Mouse (Mus musculus): ENCODE data around the gene Tex45. TPM values are rescaled to one million over a fixed set of nuclear protein-coding genes. Genes with fewer than 3 reads are reported as not detected.

The Tex45 gene
- total and polyA plus RNA-seq, 3 experiments: 0.11 TPM; not detected in 2

DNA sequence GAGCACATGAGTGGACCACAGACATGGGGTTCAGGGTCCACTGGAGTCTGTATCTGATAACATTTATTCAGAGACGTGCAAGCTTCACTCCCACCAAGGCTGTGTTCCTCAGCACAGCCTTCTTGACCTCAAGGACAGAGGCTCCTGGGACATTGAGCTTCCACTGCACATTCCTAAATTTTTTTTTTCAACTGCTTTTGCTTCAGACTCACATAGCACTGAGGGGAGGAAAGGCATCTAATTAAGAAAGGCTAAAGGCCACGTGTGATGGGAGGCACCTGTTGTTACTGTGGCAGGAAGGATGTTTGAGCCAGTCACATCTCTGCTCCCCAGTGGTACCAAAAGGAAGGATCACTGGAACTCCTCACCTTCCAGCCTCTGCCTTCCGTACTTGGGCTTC, 39.5 kb upstream of the Tex45 start:
- Histone ChIP-seq H3K4me3 (ENCODE audit: low read depth, low read length) (no peak overlapping the region), H3K36me3 (replicated peaks) (peaks cover 96% of the 10 kb centered on the region), H3K27me3 (ENCODE audit: insufficient read depth, low read length) (no peaks in the 10 kb centered on the region), H3K4me1 (ENCODE audit: insufficient read depth, low read depth, low read length) (peaks cover 33% of the 10 kb centered on the region), H3K9me3 (replicated peaks) (no peaks in the 10 kb centered on the region)
- DNase-seq (ENCODE audit: low spot score): no peak
- TF ChIP-seq GATA2 (IDR thresholded peaks at IDR 0.05; ENCODE audit: borderline replicate concordance, low read depth, low read length) (no peak), CTCF (IDR thresholded peaks at IDR 0.05; ENCODE audit: low read depth, low read length) (no peak), POLR2AphosphoS5 (IDR thresholded peaks at IDR 0.05; ENCODE audit: insufficient replicate concordance, low read depth, low read length) (no peak), GATA1 (IDR thresholded peaks at IDR 0.05; ENCODE audit: borderline replicate concordance, low read length) (no peak), TAL1 (conservative IDR thresholded peaks at IDR 0.05; ENCODE audit: low read depth, low read length) (no peak)
- ATAC-seq (ENCODE audit: extremely low read depth, insufficient number of reproducible peaks, low FRiP score, poor library complexity, severe bottlenecking): no peak

DNA sequence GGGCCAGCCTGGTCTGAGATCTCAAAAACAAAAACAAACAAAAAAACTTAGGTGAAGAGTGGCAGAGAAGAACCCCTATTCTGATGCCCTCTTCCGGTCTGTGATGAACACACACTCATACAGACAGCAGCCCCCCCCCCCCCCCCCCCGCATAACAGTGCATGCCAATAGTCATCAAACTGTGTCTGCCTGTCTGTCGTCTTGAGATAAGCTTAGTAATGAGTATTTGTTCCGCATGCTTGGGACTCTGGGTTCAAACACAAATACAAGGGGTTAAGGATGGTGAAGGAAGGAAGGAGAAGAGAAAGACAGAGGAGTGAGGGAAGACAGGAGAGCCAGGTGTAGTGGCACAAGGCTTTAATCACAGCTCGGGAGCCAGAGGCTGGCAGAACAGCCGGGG, 34.2 kb upstream of the Tex45 start:
- Histone ChIP-seq H3K9me3 (replicated peaks) (no peaks in the 10 kb centered on the region), H3K4me3 (ENCODE audit: low read depth, low read length) (no peak overlapping the region), H3K4me1 (ENCODE audit: insufficient read depth, low read depth, low read length) (peaks cover 41% of the 10 kb centered on the region), H3K36me3 (replicated peaks) (peaks cover 93% of the 10 kb centered on the region), H3K27me3 (ENCODE audit: insufficient read depth, low read length) (no peaks in the 10 kb centered on the region)
- DNase-seq (ENCODE audit: low spot score) (peak; percentile 32), ATAC-seq (ENCODE audit: extremely low read depth, insufficient number of reproducible peaks, low FRiP score, poor library complexity, severe bottlenecking) (peak; percentile 67)
- TF ChIP-seq TAL1 (conservative IDR thresholded peaks at IDR 0.05; ENCODE audit: low read depth, low read length): 0 out of 2 replicates have a peak, but pooled peaks have one; percentile 21
- no peak for TF ChIP-seq CTCF (IDR thresholded peaks at IDR 0.05; ENCODE audit: low read depth, low read length)

DNA sequence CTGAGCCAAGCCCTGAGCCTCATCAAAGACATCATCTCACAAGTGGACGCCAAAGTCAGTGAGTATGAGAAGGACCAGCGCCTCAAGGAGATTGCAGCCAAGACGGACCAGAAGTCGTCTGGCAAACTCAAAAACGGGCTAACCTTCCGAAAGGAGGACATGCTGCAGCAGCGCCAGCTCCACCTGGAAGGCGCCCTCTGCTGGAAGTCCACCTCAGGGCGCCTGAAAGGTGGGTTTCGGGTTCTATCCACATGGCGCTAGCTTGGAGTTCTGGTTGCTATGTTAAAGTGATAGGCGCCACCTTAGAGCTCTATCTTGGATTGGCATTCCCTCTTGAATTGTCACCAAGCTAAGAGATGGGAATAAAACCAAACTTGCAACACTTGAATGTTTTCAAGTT, 31.2 kb upstream of the Tex45 start:
- Histone ChIP-seq H3K9me3 (replicated peaks) (no peaks in the 10 kb centered on the region), H3K27me3 (ENCODE audit: insufficient read depth, low read length) (no peaks in the 10 kb centered on the region), H3K4me1 (ENCODE audit: insufficient read depth, low read depth, low read length) (peaks cover 34% of the 10 kb centered on the region), H3K4me3 (ENCODE audit: low read depth, low read length) (no peak overlapping the region), H3K36me3 (replicated peaks) (peaks cover 91% of the 10 kb centered on the region)
- TF ChIP-seq CTCF (IDR thresholded peaks at IDR 0.05; ENCODE audit: low read depth, low read length) (0 out of 2 replicates have a peak, but pooled peaks have one; percentile 16), GATA1 (IDR thresholded peaks at IDR 0.05; ENCODE audit: borderline replicate concordance, low read length) (no peak), TAL1 (conservative IDR thresholded peaks at IDR 0.05; ENCODE audit: low read depth, low read length) (no peak)
- no peak for ATAC-seq (ENCODE audit: extremely low read depth, insufficient number of reproducible peaks, low FRiP score, poor library complexity, severe bottlenecking)
- DNase-seq (ENCODE audit: low spot score): no peak

DNA sequence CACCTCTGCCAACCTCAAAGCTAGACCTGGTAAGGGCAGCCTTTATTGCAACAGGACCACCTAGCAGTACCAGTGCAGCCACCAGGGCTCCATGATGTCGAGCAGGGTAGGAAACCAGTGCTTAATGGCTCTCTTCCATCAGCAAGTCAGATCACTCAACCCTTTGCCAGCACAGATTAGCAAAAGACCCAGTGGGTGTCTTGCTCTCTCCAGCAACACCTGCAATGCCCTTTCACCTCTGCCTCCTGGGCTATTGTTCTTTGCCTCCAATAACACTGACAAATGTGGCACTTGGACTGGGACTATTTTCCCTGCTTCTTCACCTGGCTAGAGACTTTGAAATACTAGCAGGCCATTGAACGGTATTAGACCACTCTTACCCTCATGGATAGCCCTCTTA, 21.4 kb upstream of the Tex45 start:
- no peak for TF ChIP-seq GATA1 (IDR thresholded peaks at IDR 0.05; ENCODE audit: borderline replicate concordance, low read length)
- TF ChIP-seq TAL1 (conservative IDR thresholded peaks at IDR 0.05; ENCODE audit: low read depth, low read length): no peak
- TF ChIP-seq POLR2AphosphoS5 (IDR thresholded peaks at IDR 0.05; ENCODE audit: insufficient replicate concordance, low read depth, low read length): no peak
- TF ChIP-seq CTCF (IDR thresholded peaks at IDR 0.05; ENCODE audit: low read depth, low read length): no peak
- no peak for TF ChIP-seq GATA2 (IDR thresholded peaks at IDR 0.05; ENCODE audit: borderline replicate concordance, low read depth, low read length)
- H3K36me3 ChIP-seq (replicated peaks): peaks cover 99% of the 10 kb centered on the region
- H3K27me3 ChIP-seq (ENCODE audit: insufficient read depth, low read length): no peaks in the 10 kb centered on the region
- no peak for ATAC-seq (ENCODE audit: extremely low read depth, insufficient number of reproducible peaks, low FRiP score, poor library complexity, severe bottlenecking)
- H3K4me1 ChIP-seq (ENCODE audit: insufficient read depth, low read depth, low read length): peaks cover 6% of the 10 kb centered on the region
- no peak for DNase-seq (ENCODE audit: low spot score)
- no peak overlapping the region for H3K4me3 ChIP-seq (ENCODE audit: low read depth, low read length)
- H3K9me3 ChIP-seq (replicated peaks): no peaks in the 10 kb centered on the region

DNA sequence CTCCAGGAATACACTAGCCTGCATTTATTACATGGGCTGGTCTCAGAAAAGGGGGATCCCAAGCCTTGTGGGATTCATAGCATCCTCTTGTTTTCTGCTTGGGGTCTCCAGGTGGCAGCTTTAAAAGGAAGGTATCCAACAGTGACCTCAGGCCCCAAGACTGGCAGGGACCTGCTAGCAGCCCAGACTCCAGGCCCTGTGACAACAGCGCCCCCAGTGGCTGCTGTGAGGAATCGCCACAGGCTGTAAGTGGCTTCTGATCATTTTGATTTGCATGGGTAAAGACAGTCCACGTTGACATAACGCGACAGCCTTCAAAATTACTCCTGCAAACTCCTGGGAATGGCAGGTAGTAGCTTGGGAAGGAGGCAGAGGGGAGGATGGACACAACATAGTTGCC, 20.0 kb upstream of the Tex45 start:
- peak; percentile 65 for ATAC-seq (ENCODE audit: extremely low read depth, insufficient number of reproducible peaks, low FRiP score, poor library complexity, severe bottlenecking)
- Histone ChIP-seq H3K4me1 (ENCODE audit: insufficient read depth, low read depth, low read length) (peaks cover 6% of the 10 kb centered on the region), H3K4me3 (ENCODE audit: low read depth, low read length) (no peak overlapping the region), H3K27me3 (ENCODE audit: insufficient read depth, low read length) (no peaks in the 10 kb centered on the region), H3K9me3 (replicated peaks) (no peaks in the 10 kb centered on the region), H3K36me3 (replicated peaks) (peaks cover 100% of the 10 kb centered on the region)
- DNase-seq (ENCODE audit: low spot score): peak; percentile 64
- TF ChIP-seq CTCF (IDR thresholded peaks at IDR 0.05; ENCODE audit: low read depth, low read length) (peak; percentile 95), TAL1 (conservative IDR thresholded peaks at IDR 0.05; ENCODE audit: low read depth, low read length) (no peak)

DNA sequence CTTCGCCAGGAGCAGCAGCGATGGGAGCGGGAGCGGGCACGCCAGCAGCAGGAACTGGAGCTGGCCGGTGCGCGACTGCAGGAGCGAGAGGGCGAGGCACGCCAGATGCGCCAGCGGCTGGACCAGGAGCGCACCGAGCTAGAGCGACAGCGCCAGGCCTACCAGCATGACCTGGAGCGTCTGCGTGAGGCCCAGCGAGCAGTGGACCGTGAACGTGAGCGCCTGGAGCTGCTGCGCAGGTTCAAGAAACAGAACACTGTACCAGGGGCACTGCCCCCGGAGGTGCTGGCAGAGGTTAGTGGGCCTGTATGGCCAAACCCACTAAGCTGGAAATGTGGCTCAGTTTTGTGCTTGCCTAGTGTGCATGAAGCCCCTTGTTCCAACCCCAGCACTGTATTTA, 18.7 kb upstream of the Tex45 start:
- TF ChIP-seq TAL1 (conservative IDR thresholded peaks at IDR 0.05; ENCODE audit: low read depth, low read length) (no peak), GATA2 (IDR thresholded peaks at IDR 0.05; ENCODE audit: borderline replicate concordance, low read depth, low read length) (no peak), CTCF (IDR thresholded peaks at IDR 0.05; ENCODE audit: low read depth, low read length) (no peak), POLR2AphosphoS5 (IDR thresholded peaks at IDR 0.05; ENCODE audit: insufficient replicate concordance, low read depth, low read length) (no peak), GATA1 (IDR thresholded peaks at IDR 0.05; ENCODE audit: borderline replicate concordance, low read length) (no peak)
- DNase-seq (ENCODE audit: low spot score): no peak
- Histone ChIP-seq H3K27me3 (ENCODE audit: insufficient read depth, low read length) (no peaks in the 10 kb centered on the region), H3K4me3 (ENCODE audit: low read depth, low read length) (no peak overlapping the region), H3K9me3 (replicated peaks) (no peaks in the 10 kb centered on the region), H3K4me1 (ENCODE audit: insufficient read depth, low read depth, low read length) (peaks cover 6% of the 10 kb centered on the region), H3K36me3 (replicated peaks) (peaks cover 99% of the 10 kb centered on the region)
- ATAC-seq (ENCODE audit: extremely low read depth, insufficient number of reproducible peaks, low FRiP score, poor library complexity, severe bottlenecking): no peak

DNA sequence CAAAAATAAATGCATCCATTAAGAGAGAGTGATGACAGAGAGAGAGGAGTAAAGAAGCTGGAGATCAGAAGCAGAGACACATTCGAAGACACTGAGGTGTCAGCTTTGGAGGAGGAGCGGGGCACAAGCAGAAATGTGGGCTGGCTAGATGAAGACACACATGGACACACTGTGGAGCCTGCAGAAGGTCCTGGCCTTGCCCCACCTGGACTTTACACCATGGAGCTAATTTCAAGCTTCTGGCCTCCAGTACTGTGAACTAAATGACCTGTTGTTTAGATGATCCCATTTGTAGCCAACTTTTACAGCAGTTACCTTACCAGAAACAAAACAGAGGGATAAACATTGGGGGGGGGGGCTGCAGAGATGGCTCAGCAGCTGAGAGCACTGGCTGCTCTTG, 7.4 kb upstream of the Tex45 start:
- no peak for DNase-seq (ENCODE audit: low spot score)
- no peak overlapping the region for H3K4me3 ChIP-seq (ENCODE audit: low read depth, low read length)
- TF ChIP-seq TAL1 (conservative IDR thresholded peaks at IDR 0.05; ENCODE audit: low read depth, low read length): no peak
- TF ChIP-seq POLR2AphosphoS5 (IDR thresholded peaks at IDR 0.05; ENCODE audit: insufficient replicate concordance, low read depth, low read length): no peak
- no peak for TF ChIP-seq GATA2 (IDR thresholded peaks at IDR 0.05; ENCODE audit: borderline replicate concordance, low read depth, low read length)
- no peak for TF ChIP-seq CTCF (IDR thresholded peaks at IDR 0.05; ENCODE audit: low read depth, low read length)
- no peak for TF ChIP-seq GATA1 (IDR thresholded peaks at IDR 0.05; ENCODE audit: borderline replicate concordance, low read length)
- peaks cover 24% of the 10 kb centered on the region for H3K4me1 ChIP-seq (ENCODE audit: insufficient read depth, low read depth, low read length)
- peaks cover 46% of the 10 kb centered on the region for H3K36me3 ChIP-seq (replicated peaks)
- no peak for ATAC-seq (ENCODE audit: extremely low read depth, insufficient number of reproducible peaks, low FRiP score, poor library complexity, severe bottlenecking)
- no peaks in the 10 kb centered on the region for H3K27me3 ChIP-seq (ENCODE audit: insufficient read depth, low read length)
- H3K9me3 ChIP-seq (replicated peaks): no peaks in the 10 kb centered on the region

All from G1E (cell line).